Mouse (Mus musculus) heart, postnatal 0 days (tissue): ENCODE results near the gene Elavl4. TPM values are rescaled to one million over a fixed set of nuclear protein-coding genes. Genes with fewer than 3 reads are reported as not detected.

Source experiments
- ATAC-seq: fragments of 200-750 bp; cut with Nextera tagmentation; 2 replicates; pipeline ENCODE4 v1.8.0; 2017; ENCODE audit warnings: low read depth, moderate number of reproducible peaks, moderate library complexity; ENCODE audit not compliant: insufficient read depth
- DNase-seq: peaks from one replicate; pipeline ENCODE4 v3.0.0-alpha.2; 2016; ENCODE audit warnings: low spot score
- H3K27ac ChIP-seq: fragments of 300-500 bp; sonication (generic); 2 replicates; pipeline ENCODE4 v1.5.1; 2014; ENCODE audit warnings: low read depth, mild to moderate bottlenecking
- H3K27me3 ChIP-seq: fragments of 300-500 bp; sonication (generic); 2 replicates; pipeline ENCODE4 v1.6.1; 2014; ENCODE audit warnings: low read length, mixed read lengths; ENCODE audit not compliant: control insufficient read depth, insufficient read depth
- H3K36me3 ChIP-seq: fragments of 300-500 bp; sonication (generic); replicated peaks from 2 replicates; pipeline ENCODE4 v1.6.1; 2014; ENCODE audit warnings: low read length, mixed read lengths; ENCODE audit not compliant: control insufficient read depth, insufficient read depth
- H3K4me1 ChIP-seq: fragments of 300-500 bp; sonication (generic); 2 replicates; pipeline ENCODE4 v1.6.1; 2014; ENCODE audit warnings: antibody characterized with exemption; ENCODE audit not compliant: control insufficient read depth, insufficient read depth
- H3K4me2 ChIP-seq: fragments of 300-500 bp; sonication (generic); 2 replicates; pipeline ENCODE4 v1.6.1; 2014; ENCODE audit warnings: low read depth, mild to moderate bottlenecking, low read length, moderate library complexity
- H3K4me3 ChIP-seq: fragments of 300-500 bp; sonication (generic); 2 replicates; pipeline ENCODE4 v1.5.1; 2014; ENCODE audit warnings: low read depth, low read length
- H3K9ac ChIP-seq: fragments of 300-500 bp; sonication (generic); replicated peaks from 2 replicates; pipeline ENCODE4 v1.6.1; 2014; ENCODE audit warnings: low read depth, low read length, mixed read lengths
- H3K9me3 ChIP-seq: fragments of 300-500 bp; sonication (generic); replicated peaks from 2 replicates; pipeline ENCODE4 v1.6.1; 2016; ENCODE audit warnings: low read length; ENCODE audit not compliant: control insufficient read depth
- CTCF ChIP-seq: IDR thresholded peaks from 2 replicates; pipeline ENCODE4 v1.5.1; 2016; ENCODE audit warnings: antibody characterized with exemption, control low read depth, low read depth
- EP300 ChIP-seq: IDR thresholded peaks from 2 replicates; pipeline ENCODE4 v1.6.1; 2016; ENCODE audit warnings: antibody characterized with exemption, low read depth
- WGBS: fragments of 180-500 bp; shearing (Covaris S2); extraction: QIAGEN DNeasy Blood & Tissue Kit; methylation state at CpG from one replicate; pipeline ENCODE4 v1.1.7; 2014; 5-methylcytosine and 5-hydroxymethylcytosine counted together
- polyA plus RNA-seq: library from polyadenylated mRNA; unstranded; fragments of >200 nt; fragmentation: Nextera tagmentation; extraction: Ambion mirVana; gene quantifications from 2 replicates; pipeline ENCODE4 v1.2.1, GENCODE M21; 2015
- total RNA-seq: library from RNA; depleted of rRNA; stranded (reverse); fragments of >200 nt; gene quantifications from 2 replicates; pipeline ENCODE4 v1.2.3, GENCODE M21; 2014; ENCODE audit warnings: low replicate concordance

Gene Elavl4
- total and polyA plus RNA-seq, 2 experiments from 2014 or later = 0.98 TPM; not detected in 1

- no peaks in the 10 kb centered on the region for H3K36me3 ChIP-seq
- no peak for ATAC-seq
- H3K27ac ChIP-seq = no peak overlapping the region
These were observed 119.4 kb downstream of the Elavl4 start for GRCm38 (mm10) chr4:110232327-110232726.

GRCm38 (mm10) chr4:110231799-110232198, 119.9 kb downstream of the Elavl4 start:
- H3K27ac ChIP-seq = no peak overlapping the region

More at GRCm38 (mm10) chr4:110232327-110232726, 119.4 kb downstream of the Elavl4 start:
- DNase-seq = no peak
- Histone ChIP-seq H3K27me3 (no peaks in the 10 kb centered on the region), H3K4me3 (no peak overlapping the region), H3K9me3 (no peaks in the 10 kb centered on the region), H3K4me2 (no peak overlapping the region), H3K9ac (no peak overlapping the region), H3K4me1 (peaks cover 16% of the 10 kb centered on the region)
- TF ChIP-seq CTCF (no peak), EP300 (no peak)
- 39% methylated on average over 3 of the region's 3 CpGs for WGBS

DNA sequence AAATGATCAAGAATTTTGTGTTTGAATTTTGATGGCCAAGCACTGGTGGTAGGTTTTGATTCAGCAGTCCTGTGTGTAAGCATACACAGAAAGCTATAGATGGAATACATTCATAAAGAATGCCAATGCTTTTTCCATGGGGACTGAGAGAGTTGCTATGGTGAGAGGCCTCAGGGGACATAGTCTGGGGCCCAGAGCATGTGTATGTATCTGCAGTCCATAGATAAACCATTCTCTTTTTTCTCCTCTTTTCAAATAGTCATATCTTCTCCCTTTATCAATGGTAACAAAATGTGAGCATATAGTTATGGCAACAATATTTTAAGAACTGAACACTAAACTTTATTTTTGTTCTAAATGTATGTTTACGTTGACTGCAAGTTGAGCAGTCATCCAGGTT, 122.1 kb downstream of the Elavl4 start:
- Histone ChIP-seq H3K9me3 (no peaks in the 10 kb centered on the region), H3K4me2 (no peak overlapping the region), H3K27ac (no peak overlapping the region), H3K9ac (no peak overlapping the region), H3K36me3 (no peaks in the 10 kb centered on the region), H3K4me1 (peaks cover 19% of the 10 kb centered on the region), H3K27me3 (no peaks in the 10 kb centered on the region), H3K4me3 (no peak overlapping the region)
- no peak for DNase-seq
- no peak for TF ChIP-seq EP300
- 85% methylated on average over 1 of the region's 1 CpGs for WGBS
- no peak for ATAC-seq

More at GRCm38 (mm10) chr4:110231799-110232198, 119.9 kb downstream of the Elavl4 start:
- ATAC-seq (no peak), DNase-seq (no peak)
- no peak overlapping the region for H3K4me3 ChIP-seq
- no peak for TF ChIP-seq CTCF
- no peak for TF ChIP-seq EP300
- no peak overlapping the region for H3K4me2 ChIP-seq
- H3K4me1 ChIP-seq = peaks cover 19% of the 10 kb centered on the region
- WGBS = 75% methylated on average over 4 of the region's 4 CpGs
- H3K9me3 ChIP-seq = no peaks in the 10 kb centered on the region
- H3K27me3 ChIP-seq = no peaks in the 10 kb centered on the region
- H3K9ac ChIP-seq = no peak overlapping the region
- H3K36me3 ChIP-seq = no peaks in the 10 kb centered on the region

- no peaks in the 10 kb centered on the region for H3K9me3 ChIP-seq
- TF ChIP-seq CTCF (no peak), EP300 (no peak)
- no peak overlapping the region for H3K4me3 ChIP-seq
- H3K27ac ChIP-seq = no peak overlapping the region
- no peak overlapping the region for H3K4me2 ChIP-seq
- no peaks in the 10 kb centered on the region for H3K27me3 ChIP-seq
- H3K4me1 ChIP-seq = peaks cover 19% of the 10 kb centered on the region
- no peaks in the 10 kb centered on the region for H3K36me3 ChIP-seq
- no peak overlapping the region for H3K9ac ChIP-seq
- ATAC-seq (no peak), DNase-seq (no peak)
These were observed 122.5 kb downstream of the Elavl4 start for GRCm38 (mm10) chr4:110229238-110229637.

DNA sequence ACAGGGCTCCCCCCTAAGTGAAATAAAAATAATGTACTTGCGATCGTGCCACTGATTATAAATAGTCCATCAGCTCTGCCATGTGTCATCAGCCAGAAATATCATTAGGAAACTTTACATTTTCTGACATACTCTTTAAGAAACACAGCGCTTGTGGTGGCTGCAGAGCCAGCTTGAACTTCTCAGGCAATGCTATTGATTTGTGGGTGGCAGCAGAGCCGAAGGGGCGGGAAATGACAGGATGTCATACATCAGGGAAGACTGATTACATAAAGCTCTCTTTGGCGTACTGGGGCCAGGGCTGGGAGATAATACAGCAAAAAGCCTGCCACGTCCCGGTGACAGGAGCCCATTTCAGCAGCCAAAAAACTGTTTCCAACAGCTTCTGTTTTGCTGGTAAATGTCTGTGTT, 124.1 kb downstream of the Elavl4 start:
- DNase-seq = no peak
- H3K36me3 ChIP-seq = no peaks in the 10 kb centered on the region
- no peak overlapping the region for H3K27ac ChIP-seq
- WGBS = 35% methylated on average over 8 of the region's 8 CpGs
- H3K27me3 ChIP-seq = no peaks in the 10 kb centered on the region
- no peak overlapping the region for H3K9ac ChIP-seq
- no peak overlapping the region for H3K4me2 ChIP-seq
- ATAC-seq = no peak
- no peak overlapping the region for H3K4me3 ChIP-seq
- H3K9me3 ChIP-seq = no peaks in the 10 kb centered on the region
- H3K4me1 ChIP-seq = peaks cover 23% of the 10 kb centered on the region
- TF ChIP-seq EP300 = no peak
- no peak for TF ChIP-seq CTCF

GRCm38 (mm10) chr4:110225492-110225891, 126.2 kb downstream of the Elavl4 start:
- TF ChIP-seq CTCF = no peak
- no peak for TF ChIP-seq EP300
- Histone ChIP-seq H3K4me2 (no peak overlapping the region), H3K27ac (no peak overlapping the region), H3K4me3 (no peak overlapping the region), H3K27me3 (no peaks in the 10 kb centered on the region), H3K9me3 (no peaks in the 10 kb centered on the region), H3K4me1 (peaks cover 21% of the 10 kb centered on the region), H3K36me3 (no peaks in the 10 kb centered on the region), H3K9ac (no peak overlapping the region)
- WGBS = 84% methylated on average over 10 of the region's 10 CpGs
- DNase-seq (no peak), ATAC-seq (no peak)
